Mouse (Mus musculus) heart, postnatal 36 days (tissue): ENCODE measurements around the gene Angptl6. TPM values are rescaled to one million over a fixed set of nuclear protein-coding genes. Genes with fewer than 3 reads are reported as not detected.

Experiments
- DNase-seq, 2 experiments: peaks; one replicate each; pipeline ENCODE4 v3.0.0; 2021 to 2022
- intact Hi-C: fragments of 180-260 bp; cut with DNase I; formaldehyde crosslinking; loops from one replicate; pipeline ENCODE4 v1.15.1; 2025
- total RNA-seq, 2 experiments: library from RNA; stranded (reverse); gene quantifications; 2 replicates each; pipeline ENCODE4 v1.2.3; 2021

Gene Angptl6
- total RNA-seq = 1 to 10 TPM; 3.9 to 4.0 TPM

DNA sequence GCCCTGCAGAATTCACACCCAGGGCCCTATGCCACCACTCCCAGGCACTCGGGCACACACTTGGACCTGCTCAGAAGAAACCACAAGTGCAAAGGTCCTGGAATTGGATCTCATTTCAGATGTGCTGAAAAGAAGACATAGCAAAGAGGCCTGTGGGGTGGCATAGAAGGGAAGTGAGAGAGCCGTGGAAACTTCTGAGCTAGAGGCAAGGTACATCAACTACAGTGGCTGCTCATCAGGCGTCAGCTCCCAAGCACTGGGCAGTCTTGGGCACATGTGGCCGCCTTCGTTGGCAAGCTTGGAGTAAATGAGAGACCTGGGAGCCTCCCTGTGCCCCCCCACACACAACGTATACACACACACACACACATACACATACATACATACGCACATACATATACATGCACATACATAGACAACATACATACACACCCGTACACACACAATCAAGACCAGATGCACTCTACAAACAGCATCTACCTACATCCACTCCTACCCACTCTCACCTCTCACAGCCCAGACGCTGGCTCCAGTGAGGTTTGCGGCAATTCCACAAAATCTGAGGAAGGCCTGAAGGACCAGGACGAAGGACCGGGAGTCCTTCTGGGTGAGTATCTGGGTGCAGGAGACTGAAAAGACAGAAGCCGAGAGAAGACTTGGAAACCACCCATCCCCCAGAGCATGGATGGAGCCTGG is at the start of gene Angptl6:
TSS of gene Angptl6 (minus strand) at position 631 of the 696 bp plus-strand sequence.
- intact Hi-C loops = no loop called here
- DNase-seq = no peak

DNA sequence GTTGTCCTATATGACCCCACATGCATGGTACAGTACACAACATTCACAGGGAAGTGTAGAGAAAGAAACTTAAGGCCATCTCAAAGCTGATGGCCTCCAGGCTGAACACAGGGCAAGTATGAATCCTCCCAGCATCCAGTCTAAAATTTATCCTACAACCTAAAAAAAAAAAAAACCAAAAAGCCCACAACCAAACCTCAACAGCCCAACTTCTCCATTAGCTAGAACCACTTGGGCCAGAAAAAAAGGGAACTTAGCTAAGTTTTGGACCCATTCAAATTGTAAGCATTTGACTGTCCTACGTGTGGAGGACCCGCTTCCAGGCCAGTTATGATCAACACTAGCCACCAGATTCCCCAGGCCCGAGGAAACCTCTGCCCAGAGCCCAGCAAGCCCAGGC is 43.7 kb upstream of the Angptl6 start:
- no peak for DNase-seq
- intact Hi-C loops = no loop called here

- intact Hi-C loops = loop anchor here (2.0 kb wide), 1 partner anchor 85 kb away; no protein-coding TSS in a partner anchor
- peak; percentile 11 to 21 for DNase-seq
Measured at GRCm38 (mm10) chr9:20916160-20916559, 36.6 kb upstream of the Angptl6 start.

DNA sequence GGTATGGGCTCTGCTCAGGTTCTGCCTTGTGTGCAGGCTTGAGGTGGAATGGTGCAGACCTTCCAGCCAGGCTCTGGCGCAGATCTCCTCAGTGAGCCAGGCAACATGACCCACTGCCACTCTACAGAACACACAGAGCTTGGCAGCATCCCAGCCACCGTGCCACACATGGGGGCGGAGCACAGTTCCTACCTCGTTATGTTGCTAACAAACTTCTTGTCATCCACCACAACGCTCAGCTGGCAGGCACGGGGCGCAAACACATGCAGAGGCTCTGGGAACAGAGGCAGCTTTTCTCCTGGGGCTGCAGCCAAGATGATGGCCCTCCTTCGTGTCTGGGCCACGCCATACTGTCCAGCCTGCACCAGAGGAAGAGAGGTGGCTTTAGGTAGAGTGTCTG is 30.4 kb upstream of the Angptl6 start:
- DNase-seq = peak in 1 of 2 experiments; percentile 22
- intact Hi-C loops = no loop called here

- intact Hi-C loops = loop anchor here (1.0 kb wide), 1 partner anchor 235 kb away; no protein-coding TSS in a partner anchor
Measured at GRCm38 (mm10) chr9:20902174-20902491, 22.6 kb upstream of the Angptl6 start.

DNA sequence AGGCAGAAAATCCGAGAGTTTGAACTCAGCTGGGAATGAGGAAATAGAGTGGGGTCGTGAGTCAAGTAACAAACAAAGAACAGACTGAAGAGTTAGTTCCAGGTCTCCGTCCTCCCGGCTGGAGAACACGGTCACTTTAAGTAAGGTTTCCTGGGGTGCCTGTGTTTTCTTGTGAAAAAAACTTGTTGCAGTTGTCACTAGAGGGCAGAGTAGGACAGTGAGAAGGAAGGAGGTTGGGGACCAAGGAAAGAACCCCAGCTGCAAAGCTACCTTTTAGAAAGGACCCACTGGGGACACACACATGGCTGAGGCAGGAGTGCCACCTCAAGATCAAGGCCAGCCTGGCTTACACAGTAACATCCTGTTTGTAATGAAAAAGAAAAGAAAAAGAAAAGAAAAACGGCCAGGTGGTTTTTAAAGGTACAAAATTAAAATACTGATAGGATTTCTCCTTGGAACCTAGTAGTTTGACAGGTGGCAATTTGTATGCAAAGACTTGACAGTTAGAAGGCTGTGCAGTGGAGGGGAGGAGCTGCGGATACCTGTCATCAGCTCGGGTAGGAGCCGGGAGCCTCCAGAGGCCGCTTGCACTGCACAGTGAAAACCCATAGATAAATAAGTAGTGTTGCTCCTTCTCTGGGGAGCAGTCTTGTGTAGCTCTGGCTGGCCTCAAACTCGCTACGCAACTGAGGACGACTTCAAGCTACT is 22.1 kb upstream of the Angptl6 start:
- intact Hi-C loops = loop anchor here (1.0 to 2.0 kb wide), 2 partner anchors 101 to 236 kb away; partner anchors contain the start of gene Mrpl4

More at GRCm38 (mm10) chr9:20902174-20902491, 22.6 kb upstream of the Angptl6 start:
- no peak for DNase-seq

GRCm38 (mm10) chr9:20898511-20899073 is 19.1 kb upstream of the Angptl6 start, which contains the start of gene Eif3g:
Gene Eif3g (minus strand): TSS chr9:20898623.
- DNase-seq = peak; percentile 88 to 93
- intact Hi-C loops = loop anchor here (1.0 kb wide), 1 partner anchor 234 kb away; no protein-coding TSS in a partner anchor

More for the DNA sequence above, 22.1 kb upstream of the Angptl6 start:
- peak; percentile 32 to 38 for DNase-seq

DNA sequence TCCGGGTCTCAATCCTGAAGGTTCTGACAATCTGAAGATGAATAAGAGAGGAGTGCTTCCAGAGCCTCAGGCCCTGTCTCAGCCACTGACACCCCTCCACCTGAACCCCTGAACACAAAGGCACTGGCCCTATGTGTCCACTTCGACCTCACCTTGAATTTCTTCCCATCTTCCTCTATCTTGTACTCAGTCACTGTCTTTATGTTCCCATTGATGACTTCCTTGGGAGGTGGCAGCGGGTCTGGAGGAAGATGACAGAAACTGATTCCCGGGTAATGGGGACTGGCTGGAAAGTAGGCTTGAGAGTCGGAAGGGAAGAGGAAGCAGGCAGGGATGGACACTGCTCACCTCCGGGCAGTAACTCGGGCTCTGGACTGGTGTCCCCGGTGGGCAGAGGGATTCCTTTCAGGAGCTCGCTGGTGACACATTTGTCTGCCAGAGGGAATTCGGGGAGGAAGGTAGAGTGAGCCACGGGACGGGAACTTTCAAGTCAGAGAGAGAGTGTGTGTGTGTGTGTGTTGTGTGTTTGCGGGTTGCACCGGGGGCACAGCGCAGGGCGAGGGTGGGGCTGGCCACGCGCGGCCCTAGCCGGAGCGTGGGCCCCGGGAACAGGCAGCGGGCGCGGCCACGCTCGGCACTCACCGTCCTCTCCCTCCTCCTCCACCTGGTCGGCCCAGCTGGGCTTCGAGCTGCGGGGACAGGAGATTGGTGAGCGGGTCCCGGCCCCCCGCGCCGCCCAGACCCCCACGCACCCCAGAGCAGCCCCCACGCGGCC is 18.4 kb upstream of the Angptl6 start:
- intact Hi-C loops = no loop called here
- DNase-seq = no peak

- intact Hi-C loops = no loop called here
- DNase-seq = no peak
Measured at GRCm38 (mm10) chr9:20895382-20895781, 15.9 kb upstream of the Angptl6 start.

DNA sequence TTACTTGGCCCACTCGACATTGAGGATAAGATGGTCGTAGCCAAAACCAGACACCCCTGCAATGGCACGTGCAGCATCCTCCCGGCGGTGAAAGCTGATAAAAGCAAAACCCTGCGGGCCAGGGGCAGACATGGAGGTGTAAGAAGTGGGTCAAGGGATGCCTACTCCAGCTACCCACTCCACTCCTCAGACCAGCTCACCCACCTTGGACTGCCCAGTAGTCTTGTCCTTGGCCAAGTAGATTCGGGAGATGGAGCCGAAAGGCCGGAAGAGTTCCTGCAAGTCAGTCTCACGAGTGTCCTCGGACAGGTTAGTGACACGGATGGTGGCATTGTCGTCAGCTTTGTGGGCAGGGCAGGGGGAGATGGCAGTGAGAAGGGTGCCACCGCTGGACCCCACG is 15.1 kb upstream of the Angptl6 start:
- intact Hi-C loops = no loop called here
- DNase-seq = no peak

GRCm38 (mm10) chr9:20893590-20894343 is 14.2 kb upstream of the Angptl6 start:
- intact Hi-C loops = no loop called here

DNA sequence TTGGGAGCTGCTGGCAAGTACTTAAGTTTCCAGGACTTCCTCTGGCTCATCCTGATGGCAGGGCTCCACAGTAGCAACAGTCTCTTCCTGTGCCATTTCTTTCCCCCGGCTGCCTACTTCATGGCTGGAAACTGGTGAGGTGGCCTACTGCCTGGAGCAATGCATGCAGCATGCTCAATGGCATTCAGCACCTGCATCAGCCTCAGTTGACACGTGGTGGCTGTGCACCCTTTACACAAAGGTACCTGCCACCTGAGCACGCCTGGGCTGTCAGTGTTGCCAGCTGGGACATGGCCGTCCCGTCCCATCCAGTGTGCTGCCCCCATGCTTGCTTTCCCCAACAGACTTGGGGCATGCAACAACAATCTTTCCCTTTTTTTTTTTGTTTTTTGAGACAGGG is 13.5 kb upstream of the Angptl6 start:
- no peak for DNase-seq
- intact Hi-C loops = no loop called here

More at GRCm38 (mm10) chr9:20893590-20894343, 14.2 kb upstream of the Angptl6 start:
- DNase-seq = no peak

DNA sequence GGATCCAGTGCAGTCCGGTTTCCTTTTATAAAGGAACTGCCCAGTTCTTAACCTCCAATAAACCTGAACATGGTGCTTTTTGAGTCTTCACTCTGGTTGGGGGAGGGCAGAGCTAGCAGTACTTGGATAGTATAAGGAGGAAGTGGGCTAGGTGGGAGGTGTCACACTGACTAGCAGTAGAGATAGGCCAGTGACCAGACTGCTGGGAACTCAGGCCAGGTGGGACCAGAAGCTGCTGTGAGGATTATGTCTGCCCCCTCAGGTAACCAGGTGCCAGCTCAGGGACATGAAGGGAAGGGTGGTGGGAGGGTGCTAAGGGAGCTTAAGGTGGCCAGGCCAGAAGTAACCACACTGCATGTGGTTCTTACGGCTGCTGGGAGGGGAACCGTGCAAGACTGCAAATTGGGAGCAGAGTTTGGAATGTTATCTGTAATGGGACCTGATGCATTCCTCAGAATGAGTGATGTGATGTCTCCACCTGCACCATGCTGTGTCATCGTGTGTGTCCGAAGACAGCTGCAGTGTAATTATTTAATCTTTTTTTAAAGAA is 12.7 kb upstream of the Angptl6 start:
- intact Hi-C loops = no loop called here

GRCm38 (mm10) chr9:20891339-20892103 is 12.0 kb upstream of the Angptl6 start:
- DNase-seq = no peak
- intact Hi-C loops = no loop called here

More for the DNA sequence above, 12.7 kb upstream of the Angptl6 start:
- no peak for DNase-seq

DNA sequence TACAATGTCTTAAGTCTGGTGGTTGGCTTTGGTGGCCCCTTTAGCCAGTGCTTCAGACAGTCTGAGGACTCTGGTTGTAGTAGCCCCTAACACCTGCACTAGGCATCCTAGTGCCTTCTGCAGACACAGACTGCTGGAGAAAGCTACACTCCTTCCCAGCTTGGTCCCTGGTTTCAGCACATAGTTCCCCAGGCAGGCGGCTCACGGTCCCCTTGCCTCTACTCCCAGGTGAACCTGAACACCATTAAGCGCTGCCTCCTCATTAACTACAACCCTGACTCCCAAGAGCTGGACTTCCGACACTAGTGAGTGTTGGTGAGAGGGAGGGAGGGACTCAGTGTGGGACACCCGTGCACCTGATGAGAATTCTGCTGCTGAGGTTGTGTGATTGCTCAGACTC is 10.9 kb upstream of the Angptl6 start:
- no peak for DNase-seq
- intact Hi-C loops = no loop called here

- DNase-seq = no peak
- intact Hi-C loops = no loop called here
Measured at GRCm38 (mm10) chr9:20889185-20890141, 9.9 kb upstream of the Angptl6 start.

GRCm38 (mm10) chr9:20888386-20888765 is 8.8 kb upstream of the Angptl6 start:
- no peak for DNase-seq
- intact Hi-C loops = no loop called here
